Mouse (Mus musculus): ENCODE results near the gene Mlec.
"Not testable (repeated sequence)": the region's sequence is repeated elsewhere in the genome, so short reads cannot be mapped to it uniquely, and the experiment has no call there.

Mlec gene

DNA sequence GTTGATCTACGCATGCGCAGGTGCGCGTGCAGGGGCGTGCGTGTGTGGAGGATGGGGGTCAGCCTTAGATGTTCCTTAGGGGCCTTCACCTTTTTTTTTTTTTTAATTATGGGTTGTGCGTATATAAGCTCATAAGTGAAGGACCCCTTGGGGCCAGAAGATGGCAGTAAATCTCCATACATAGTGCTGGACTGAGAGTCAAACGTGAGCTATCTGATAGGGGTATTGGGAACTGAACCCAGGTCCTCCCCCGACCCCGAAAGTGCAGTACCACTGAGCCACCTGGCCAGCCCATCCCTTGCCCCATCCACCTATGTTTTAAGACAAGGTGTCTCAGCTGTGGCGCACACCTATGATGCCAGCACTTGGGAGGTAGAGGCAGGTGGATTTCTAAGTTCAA lies 21.6 kb upstream of the Mlec start:
- DNase-seq (ENCODE audit: low read depth, low spot score): no peak

DNA sequence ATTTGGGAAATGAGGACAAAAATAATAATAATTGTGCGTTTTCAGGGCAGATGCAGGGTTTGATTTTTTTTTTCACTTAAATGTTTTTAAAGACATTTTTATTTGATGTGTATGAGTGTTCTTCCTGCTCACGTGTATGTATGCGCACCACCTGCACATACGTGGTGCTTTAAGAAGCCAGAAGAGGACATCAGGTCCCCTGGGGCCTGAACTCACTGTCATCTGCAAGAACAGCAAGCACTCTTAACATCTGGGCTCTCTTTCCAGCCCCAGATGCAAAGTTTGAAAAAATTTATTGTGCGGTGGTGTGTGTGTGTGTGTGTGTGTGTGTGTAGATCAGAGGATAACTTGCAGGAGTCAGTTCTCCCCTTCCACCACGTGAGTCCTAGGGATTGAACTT lies 19.9 kb upstream of the Mlec start:
- DNase-seq (ENCODE audit: low read depth, low spot score): no peak

DNA sequence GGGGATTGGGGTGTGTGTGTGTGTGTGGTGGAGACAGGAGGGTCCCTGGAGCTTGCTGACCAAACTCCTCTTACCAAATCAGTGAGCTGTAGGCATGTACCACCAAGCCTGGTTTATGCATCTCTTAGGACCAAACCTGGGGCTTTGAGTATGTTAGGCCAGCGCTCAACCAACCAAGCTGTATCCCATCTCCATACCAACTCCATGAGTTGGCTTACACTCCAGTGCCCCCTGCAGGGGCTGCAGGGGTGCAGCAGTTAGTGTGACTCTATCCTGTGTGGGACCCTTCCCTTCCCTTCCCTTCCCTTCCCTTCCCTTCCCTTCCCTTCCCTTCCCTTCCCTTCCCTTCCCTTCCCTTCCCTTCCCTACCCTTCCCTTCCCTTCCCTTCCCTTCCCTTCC lies 16.6 kb upstream of the Mlec start:
- DNase-seq (ENCODE audit: low read depth, low spot score): peak; percentile 75

DNA sequence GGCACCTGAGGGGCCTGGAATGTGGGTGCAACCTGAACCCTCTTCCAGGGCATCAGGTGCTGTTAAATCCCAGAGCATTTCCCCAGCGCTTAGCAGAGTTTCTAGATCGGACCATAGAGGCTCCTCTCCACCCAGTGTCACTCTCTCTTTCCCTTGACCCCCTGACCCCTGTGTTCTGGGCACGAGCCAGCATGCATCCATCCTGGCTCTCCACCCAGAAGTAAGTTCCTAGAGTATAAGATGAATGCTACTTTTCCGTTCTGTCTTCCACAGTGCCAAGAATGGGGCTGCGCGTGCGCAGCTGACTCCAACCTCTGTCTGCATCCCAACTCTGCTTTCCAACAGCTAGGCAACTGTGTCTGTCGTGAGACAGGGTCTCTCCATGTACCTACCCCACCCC lies 12.2 kb upstream of the Mlec start:
- no peak for DNase-seq (ENCODE audit: low read depth, low spot score)

- no peak for DNase-seq (ENCODE audit: low read depth, low spot score)
Measured at GRCm38 (mm10) chr5:115168641-115169415, 10.8 kb upstream of the Mlec start.

- DNase-seq (ENCODE audit: low read depth, low spot score): no peak
Measured at GRCm38 (mm10) chr5:115167396-115167795, 9.4 kb upstream of the Mlec start.

DNA sequence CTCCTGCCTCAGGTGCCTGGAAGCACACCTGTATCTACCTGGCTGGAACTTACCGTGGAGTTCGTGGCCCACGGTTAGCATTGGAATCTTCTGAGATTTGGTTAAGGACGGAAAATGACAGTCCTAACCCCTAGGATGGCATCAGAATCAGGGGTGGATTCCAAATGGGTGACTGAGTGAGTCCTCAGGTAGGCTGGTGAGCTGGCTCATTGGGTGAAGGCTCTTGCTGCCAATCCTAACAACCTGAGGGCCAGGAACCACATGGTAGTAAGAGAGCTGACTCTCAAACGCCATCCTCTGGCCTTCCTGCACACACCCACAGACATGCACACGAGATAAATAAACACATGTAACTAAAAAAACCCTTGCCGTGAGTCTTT lies 8.8 kb upstream of the Mlec start:
- DNase-seq (ENCODE audit: low read depth, low spot score): no peak

DNA sequence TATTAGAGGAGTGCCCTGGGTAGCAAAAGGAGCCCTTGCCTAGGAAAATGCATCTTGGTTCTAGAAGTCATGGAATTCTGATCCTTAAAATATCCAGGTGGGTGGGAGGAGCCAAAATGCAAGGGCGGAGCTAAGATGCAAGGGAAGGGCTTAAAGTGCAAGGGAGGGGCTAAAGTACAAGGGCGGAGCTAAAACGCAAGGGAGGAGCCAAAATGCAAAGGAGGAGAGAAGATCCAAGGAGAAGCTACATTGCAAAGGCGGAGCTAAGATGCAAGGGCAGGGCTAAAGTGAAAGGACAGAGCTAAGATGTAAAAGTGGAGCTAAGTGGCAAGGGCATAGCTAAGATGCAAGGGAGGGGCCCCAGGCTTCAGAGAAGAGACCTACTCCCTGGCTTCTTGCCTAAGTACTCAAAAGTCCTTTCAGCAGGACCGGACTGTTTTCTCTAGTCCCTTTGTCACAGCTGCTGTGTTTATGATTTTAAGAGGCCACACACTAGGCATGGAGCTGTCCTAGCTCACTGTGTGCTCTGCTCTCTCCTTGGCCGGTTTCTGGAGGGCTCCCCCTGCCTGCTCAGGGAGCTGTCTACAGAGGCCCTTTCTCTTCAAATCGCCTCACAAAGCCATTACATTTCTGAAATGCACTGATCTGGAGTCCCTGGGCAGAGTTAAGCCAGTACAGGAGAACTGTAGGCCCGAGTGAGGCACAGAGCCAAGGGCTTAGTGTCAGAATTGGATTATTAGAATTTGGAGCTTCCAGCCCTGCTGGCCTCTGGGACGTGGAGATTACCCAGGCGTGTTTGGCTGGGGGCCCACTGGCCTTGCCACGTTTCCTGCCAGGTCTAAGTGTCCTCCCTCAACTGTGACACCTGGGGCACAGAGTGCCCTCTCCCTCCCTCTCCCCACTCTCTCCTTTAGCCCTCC lies 8.2 kb upstream of the Mlec start:
- DNase-seq (ENCODE audit: low read depth, low spot score): peak; percentile 97

GRCm38 (mm10) chr5:115165351-115165750 lies 7.4 kb upstream of the Mlec start:
- DNase-seq (ENCODE audit: low read depth, low spot score): peak; percentile 83

- not testable (repeated sequence) for DNase-seq (ENCODE audit: low read depth, low spot score)
Measured at GRCm38 (mm10) chr5:115164446-115164845, 6.5 kb upstream of the Mlec start.

GRCm38 (mm10) chr5:115163563-115163962 lies 5.6 kb upstream of the Mlec start:
- peak; percentile 92 for DNase-seq (ENCODE audit: low read depth, low spot score)

- DNase-seq (ENCODE audit: low read depth, low spot score): not testable (repeated sequence)
Measured at GRCm38 (mm10) chr5:115161940-115162279, 3.9 kb upstream of the Mlec start.

DNA sequence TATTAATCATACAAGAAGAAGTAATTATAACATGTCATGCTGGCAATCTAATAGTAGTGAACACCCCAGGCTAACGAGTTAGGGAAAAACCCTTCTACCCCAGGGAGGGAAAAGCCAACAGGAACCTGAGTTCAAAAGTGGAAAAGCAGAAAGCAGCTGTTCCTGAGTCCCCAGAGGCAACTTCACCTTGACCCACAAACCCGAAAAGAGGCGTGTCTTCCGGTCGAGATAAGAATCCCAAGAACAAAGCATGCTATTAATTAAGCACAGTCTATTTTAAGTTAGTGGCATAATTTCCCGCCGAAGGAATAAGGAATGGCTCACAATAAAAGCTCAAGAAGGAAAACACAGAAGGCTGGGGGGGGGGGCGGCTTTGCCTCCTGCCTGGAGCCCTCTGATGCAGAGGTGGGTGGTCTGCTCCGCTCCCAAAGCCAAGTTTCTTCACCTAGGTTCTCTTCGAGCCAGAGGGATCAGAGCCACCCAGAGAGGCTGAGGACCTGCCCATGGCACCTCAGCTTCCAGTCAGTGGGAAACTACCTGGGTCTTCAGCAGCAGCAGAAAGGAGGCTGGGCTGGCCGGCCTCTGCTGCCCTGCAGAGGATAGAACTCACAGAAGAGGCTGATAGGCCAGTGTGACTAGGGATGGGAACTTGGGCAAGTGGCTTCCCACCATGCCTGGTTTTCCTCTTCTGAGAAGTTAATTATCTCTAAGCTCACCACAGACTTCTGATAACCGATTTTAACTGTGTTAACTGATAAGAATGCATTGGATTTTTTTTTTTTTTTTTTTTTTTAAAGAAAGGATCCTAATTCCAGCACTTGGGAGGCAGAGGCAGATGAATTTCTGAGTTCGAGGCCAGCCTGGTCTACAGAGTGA lies 3.3 kb upstream of the Mlec start:
- DNase-seq (ENCODE audit: low read depth, low spot score): no peak

DNA sequence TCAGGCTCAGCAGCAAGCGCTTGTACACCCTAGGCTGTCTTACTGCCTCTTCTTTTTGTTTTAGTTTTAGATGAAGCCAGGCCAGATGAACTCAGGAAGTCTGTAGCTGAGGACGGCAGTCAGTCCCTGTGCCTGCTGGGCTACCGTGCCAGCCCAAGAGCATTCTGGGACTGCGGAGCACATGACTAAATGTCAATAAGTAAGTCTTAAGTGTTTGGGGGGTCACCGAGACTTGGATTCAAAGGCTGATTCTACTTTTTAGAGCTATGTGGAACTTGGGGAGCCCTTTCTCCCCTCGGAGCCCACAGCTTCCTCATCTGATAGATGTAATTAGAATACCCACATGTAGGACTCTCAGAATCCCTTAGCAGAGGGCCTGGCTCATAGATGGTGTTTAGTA lies 2.7 kb upstream of the Mlec start:
- DNase-seq (ENCODE audit: low read depth, low spot score): no peak

DNA sequence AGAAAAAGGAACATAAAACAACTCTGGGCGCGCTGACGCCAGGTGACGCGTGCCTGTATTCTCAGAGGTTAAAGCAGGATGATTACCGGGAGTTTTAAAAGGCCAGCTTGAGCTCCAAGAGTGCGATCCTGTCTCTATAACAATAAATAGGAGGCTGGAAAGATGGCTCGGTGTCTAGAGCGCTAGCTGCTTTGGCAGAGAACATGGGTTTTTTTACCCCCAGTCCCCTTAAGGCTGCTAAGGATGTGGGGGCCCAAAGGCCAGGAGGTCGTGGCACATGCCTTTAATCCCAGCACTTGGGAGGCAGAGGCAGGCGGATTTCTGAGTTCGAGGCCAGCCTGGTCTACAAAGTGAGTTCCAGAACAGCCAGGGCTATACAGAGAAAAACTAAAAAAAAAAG lies 1.2 kb upstream of the Mlec start:
- DNase-seq (ENCODE audit: low read depth, low spot score): no peak

DNA sequence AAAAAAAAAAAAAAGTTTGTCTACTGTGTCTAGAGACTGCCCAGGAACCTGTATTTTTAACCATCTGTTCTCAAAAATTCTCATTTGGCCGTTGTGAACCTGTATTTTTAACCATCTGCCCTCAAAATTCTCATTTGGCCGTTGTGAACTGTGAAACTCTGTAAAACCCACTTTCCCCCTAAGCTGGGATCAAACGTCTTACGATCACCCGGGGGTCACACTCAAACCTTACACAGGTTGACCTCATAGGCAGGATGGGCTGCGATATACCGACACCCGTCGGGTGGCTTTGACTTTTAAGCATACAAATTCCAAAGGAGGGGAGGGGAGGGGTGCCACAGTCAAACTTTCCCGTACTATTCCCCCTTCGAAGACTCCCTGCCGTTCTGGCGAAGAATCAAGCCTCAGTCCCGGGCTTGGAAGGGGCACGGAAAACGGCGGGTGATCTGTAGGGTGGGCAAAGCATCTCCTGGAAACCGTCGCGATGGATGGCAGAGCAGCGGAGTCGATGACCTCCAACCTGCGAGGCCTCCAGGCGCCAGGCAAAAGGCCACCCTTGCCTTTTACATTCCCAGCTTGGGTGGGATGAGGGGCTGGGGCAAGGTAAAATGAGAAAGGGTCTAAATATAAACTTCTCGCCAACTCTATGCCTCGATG lies 918 bp downstream of the Mlec start:
- peak; percentile 75 for DNase-seq (ENCODE audit: low read depth, low spot score)

- no peak for DNase-seq (ENCODE audit: low read depth, low spot score)
Measured at GRCm38 (mm10) chr5:115156401-115156800, 1.6 kb downstream of the Mlec start.

- no peak for DNase-seq (ENCODE audit: low read depth, low spot score)
Measured at GRCm38 (mm10) chr5:115155831-115156230, 2.1 kb downstream of the Mlec start.

- peak; percentile 82 for DNase-seq (ENCODE audit: low read depth, low spot score)
Measured at GRCm38 (mm10) chr5:115155156-115155631, 2.8 kb downstream of the Mlec start.

DNA sequence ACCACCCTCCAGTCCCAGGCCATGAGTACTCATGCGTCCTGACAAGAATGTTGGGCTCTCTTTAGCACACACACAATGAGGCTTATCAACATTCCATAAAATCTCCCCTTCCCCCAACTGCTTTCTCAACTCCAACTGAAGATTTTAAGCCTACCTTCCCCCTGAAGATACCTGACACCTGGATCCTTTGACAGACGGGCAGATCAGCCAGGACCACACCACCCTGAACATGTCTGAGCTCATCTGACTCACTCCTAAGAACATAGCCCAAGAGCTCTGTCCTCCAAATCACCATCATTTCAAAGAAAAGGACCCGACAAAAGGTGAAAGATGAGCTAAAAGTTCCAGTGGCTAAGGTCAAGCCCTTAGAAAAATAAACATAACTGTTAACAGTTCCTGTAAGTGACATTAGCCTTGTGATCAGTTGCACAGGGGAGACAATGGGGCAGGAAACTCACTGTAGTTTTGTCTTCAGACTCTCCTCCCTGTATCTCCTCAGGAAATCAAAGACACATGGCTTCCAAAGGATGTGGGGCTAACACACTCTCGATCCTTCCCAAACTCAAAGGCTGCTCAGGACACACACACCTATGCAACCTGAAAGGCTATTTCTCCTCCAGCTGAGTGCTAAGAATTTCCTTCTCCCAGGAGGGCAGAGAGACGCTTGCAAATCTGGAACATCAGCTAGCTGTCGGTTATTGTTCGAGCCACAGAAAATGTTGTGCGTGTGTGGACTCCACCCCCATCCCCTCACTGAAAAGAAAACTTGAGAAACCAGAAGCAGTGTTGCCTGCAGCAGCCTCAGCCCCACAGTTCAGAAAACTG lies 5.6 kb downstream of the Mlec start:
- DNase-seq (ENCODE audit: low read depth, low spot score): peak; percentile 73
